Mouse (Mus musculus) heart, embryonic 15.5 days (tissue): ENCODE data around the gene Gm49711. TPM values are rescaled to one million over a fixed set of nuclear protein-coding genes. Genes with fewer than 3 reads are reported as not detected.

Experiments
- ATAC-seq: fragments of 200-750 bp; cut with Nextera tagmentation; replicated peaks from 2 replicates; pipeline ENCODE4 v1.8.0; 2017; ENCODE audit warnings: low read depth, moderate TSS enrichment; ENCODE audit not compliant: insufficient number of reproducible peaks, insufficient read depth, low FRiP score
- H3K27ac ChIP-seq: fragments of 300-500 bp; sonication (generic); 2 replicates; pipeline ENCODE4 v1.5.1; 2015; ENCODE audit warnings: mild to moderate bottlenecking, inconsistent platforms
- H3K27me3 ChIP-seq: fragments of 300-500 bp; sonication (generic); 2 replicates; pipeline ENCODE4 v1.6.1; 2015; ENCODE audit warnings: inconsistent platforms
- H3K36me3 ChIP-seq: fragments of 300-500 bp; sonication (generic); 2 replicates; pipeline ENCODE4 v1.6.1; 2015; ENCODE audit warnings: mild to moderate bottlenecking, inconsistent platforms
- H3K4me1 ChIP-seq: fragments of 300-500 bp; sonication (generic); replicated peaks from 2 replicates; pipeline ENCODE4 v1.6.1; 2015; ENCODE audit warnings: inconsistent platforms
- H3K4me2 ChIP-seq: fragments of 300-500 bp; sonication (generic); 2 replicates; pipeline ENCODE4 v1.6.1; 2015; ENCODE audit warnings: inconsistent platforms, mild to moderate bottlenecking, moderate library complexity
- H3K4me3 ChIP-seq: fragments of 300-500 bp; sonication (generic); 2 replicates; pipeline ENCODE4 v1.5.1; 2015; ENCODE audit warnings: mild to moderate bottlenecking, inconsistent platforms
- H3K9ac ChIP-seq: fragments of 300-500 bp; sonication (generic); 2 replicates; pipeline ENCODE4 v1.6.1; 2015; ENCODE audit warnings: mild to moderate bottlenecking, inconsistent platforms
- H3K9me3 ChIP-seq: fragments of 300-500 bp; sonication (generic); replicated peaks from 2 replicates; pipeline ENCODE4 v1.6.1; 2016; ENCODE audit warnings: inconsistent platforms
- WGBS: fragments of 180-500 bp; shearing (Covaris S2); methylation state at CpG from one replicate; pipeline ENCODE4 v1.1.7; 2015; ENCODE audit warnings: mixed read lengths; 5-methylcytosine and 5-hydroxymethylcytosine counted together
- polyA plus RNA-seq: library from polyadenylated mRNA; unstranded; fragments of >200 nt; fragmentation: Nextera tagmentation; extraction: Ambion mirVana; gene quantifications from 2 replicates; pipeline ENCODE4 v1.2.1, GENCODE M21; 2015

Gene Gm49711
- polyA plus RNA-seq: 0.25 TPM in 1 of 2 replicates, not detected in the other

DNA sequence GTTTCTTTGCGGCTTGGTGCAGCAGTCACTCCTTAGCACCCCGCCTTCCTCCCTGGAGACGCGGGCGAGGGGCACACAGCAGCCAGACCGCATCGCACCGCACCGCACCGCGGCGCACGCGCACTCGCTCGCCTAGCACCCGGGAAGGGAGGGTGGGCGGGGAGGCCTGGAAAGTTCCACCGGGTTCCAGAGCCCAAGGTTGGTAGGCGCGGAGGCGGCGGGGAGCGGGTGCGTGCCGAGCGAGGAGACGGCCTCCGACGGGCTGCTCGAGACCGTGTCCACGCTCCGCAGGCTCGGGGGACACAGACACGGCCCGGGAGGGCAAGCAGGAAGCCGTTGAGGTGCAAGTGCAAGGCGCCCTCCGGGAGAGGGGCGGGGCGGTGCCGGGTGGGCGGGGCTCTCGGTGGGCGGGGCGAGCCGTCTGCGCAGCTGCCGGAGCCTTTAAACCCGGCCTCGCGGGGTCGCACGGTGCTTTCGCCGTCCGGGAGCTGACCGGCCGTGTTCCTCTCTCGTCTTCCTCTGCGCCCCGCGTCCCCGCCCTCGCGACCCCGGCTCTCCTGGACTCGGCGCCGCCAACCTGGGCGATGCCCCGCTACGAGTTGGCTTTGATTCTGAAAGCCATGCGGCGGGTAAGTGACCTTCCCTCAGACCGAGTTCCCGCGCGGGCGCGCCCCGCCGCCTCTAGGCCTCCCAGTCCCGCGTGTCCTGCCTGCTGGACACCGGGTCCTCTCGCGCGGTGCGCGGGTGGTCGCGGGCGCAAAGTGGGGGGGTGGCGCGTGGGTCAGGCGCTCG is at the start of gene Gm49711, which contains the start of the genes Mrps6 and Slc5a3:
TSS of gene Gm49711 (plus strand) at position 465 of the 792 bp plus-strand sequence.
TSS of gene Mrps6 (plus strand) at position 419 of the 792 bp plus-strand sequence.
TSS of gene Slc5a3 (plus strand) at position 471 of the 792 bp plus-strand sequence.
- under 1% methylated on average over 84 of the region's 99 CpGs for WGBS
- H3K4me1 ChIP-seq: peaks cover 24% of the 10 kb centered on the region
- peak; percentile 94 for ATAC-seq
- peak within 1 kb of the TSS; percentile 86 for H3K27ac ChIP-seq
- H3K36me3 ChIP-seq: peaks cover 15% of the 10 kb centered on the region
- H3K4me3 ChIP-seq: peak within 1 kb of the TSS; percentile 89
- no peaks in the 10 kb centered on the region for H3K9me3 ChIP-seq
- H3K27me3 ChIP-seq: no peaks in the 10 kb centered on the region
- H3K4me2 ChIP-seq: peak within 1 kb of the TSS; percentile 89
- peak within 1 kb of the TSS; percentile 82 for H3K9ac ChIP-seq

DNA sequence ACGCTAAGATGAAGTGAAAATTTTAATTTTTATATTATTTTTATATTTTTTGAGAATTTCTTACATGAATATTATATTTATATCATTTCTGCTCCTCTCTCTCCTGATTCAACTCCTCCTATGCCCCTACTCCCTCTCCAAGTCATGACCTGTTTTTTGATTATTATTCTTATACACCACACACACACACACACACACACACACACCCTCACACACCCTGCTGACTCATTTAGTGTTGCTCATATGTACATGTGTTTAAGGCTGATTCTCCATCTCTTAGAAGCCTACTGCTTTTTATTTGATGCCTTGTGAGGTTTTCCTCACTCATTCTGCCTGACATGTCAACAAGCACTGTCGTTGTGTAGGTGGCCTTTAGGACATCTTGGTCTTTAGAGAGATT is 48.5 kb upstream of the Gm49711 start:
- no peak overlapping the region for H3K27ac ChIP-seq
- H3K4me3 ChIP-seq: no peak overlapping the region
- no peaks in the 10 kb centered on the region for H3K27me3 ChIP-seq
- no peak overlapping the region for H3K4me2 ChIP-seq
- 91% methylated on average over 2 of the region's 2 CpGs for WGBS
- no peaks in the 10 kb centered on the region for H3K9me3 ChIP-seq
- H3K36me3 ChIP-seq: no peaks in the 10 kb centered on the region
- H3K9ac ChIP-seq: no peak overlapping the region
- no peaks in the 10 kb centered on the region for H3K4me1 ChIP-seq
- no peak for ATAC-seq

- H3K4me2 ChIP-seq: no peak overlapping the region
- H3K4me1 ChIP-seq: peaks cover 8% of the 10 kb centered on the region
- H3K27ac ChIP-seq: no peak overlapping the region
- WGBS: 78% methylated on average over 8 of the region's 8 CpGs
- no peak overlapping the region for H3K9ac ChIP-seq
- H3K36me3 ChIP-seq: no peaks in the 10 kb centered on the region
- no peaks in the 10 kb centered on the region for H3K27me3 ChIP-seq
- H3K4me3 ChIP-seq: no peak overlapping the region
- no peak for ATAC-seq
- H3K9me3 ChIP-seq: no peaks in the 10 kb centered on the region
Observed at GRCm38 (mm10) chr16:92016792-92017191, 41.3 kb upstream of the Gm49711 start.

DNA sequence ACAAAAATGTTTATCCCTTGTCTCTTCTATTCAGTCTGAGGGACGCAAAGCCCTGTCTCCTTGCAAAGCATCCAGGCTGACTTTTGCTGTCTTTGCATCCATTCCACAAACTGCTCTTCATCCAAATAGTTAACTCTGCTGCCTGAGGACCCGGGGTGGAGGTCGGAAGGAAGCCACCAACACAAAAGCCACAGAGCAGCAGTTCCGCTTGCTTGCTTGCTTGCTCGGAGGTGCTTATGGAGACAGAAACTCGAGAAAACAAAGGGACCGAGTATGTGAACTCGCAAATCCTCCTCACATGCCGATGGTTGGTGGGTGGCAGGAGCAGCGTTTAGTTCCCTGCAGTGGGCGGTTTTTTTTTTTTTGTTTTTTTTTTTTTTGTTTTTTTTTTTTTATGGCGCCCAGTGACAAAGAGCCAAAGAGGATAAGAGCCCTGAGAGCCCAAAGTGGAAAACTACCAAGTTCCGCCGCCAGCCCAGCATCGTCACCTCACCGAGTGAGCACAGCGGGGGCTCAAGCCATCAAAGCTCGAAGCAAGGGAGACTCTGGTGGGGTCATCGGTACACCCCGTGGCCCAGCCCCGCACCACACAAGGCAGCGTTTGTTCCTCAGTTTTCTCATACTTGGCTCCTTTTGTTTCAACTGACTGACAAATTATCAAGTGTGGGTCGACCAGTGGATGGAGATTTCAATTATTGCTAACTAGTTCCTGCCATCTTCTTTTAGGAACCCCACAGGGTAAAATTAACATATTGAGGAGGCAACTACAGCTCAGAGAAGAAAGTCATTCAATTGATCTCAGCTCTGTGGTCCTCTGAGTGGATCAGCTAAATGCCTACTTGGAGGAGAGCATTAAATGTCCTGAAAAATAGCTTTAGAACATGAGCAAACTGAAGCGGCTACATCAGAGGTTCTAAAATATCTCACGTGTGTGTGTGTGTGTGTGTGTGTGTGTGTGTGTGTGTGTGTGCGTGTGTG is 38.7 kb upstream of the Gm49711 start:
- Histone ChIP-seq H3K4me2 (peak overlapping the region; percentile 66), H3K9ac (peak overlapping the region; percentile 29), H3K36me3 (no peaks in the 10 kb centered on the region), H3K27ac (peak overlapping the region; percentile 61), H3K9me3 (no peaks in the 10 kb centered on the region), H3K4me3 (peak overlapping the region; percentile 44), H3K27me3 (no peaks in the 10 kb centered on the region), H3K4me1 (peaks cover 25% of the 10 kb centered on the region)
- ATAC-seq: peak; percentile 40
- WGBS: 7% methylated on average over 26 of the region's 26 CpGs

- Histone ChIP-seq H3K9ac (no peak overlapping the region), H3K4me1 (peaks cover 25% of the 10 kb centered on the region), H3K4me3 (no peak overlapping the region), H3K9me3 (no peaks in the 10 kb centered on the region), H3K4me2 (no peak overlapping the region), H3K27me3 (no peaks in the 10 kb centered on the region), H3K36me3 (no peaks in the 10 kb centered on the region), H3K27ac (no peak overlapping the region)
- WGBS: 72% methylated on average over 12 of the region's 12 CpGs
- ATAC-seq: no peak; the same call in 1 of the 2 replicates
Observed at GRCm38 (mm10) chr16:92021656-92022400, 36.3 kb upstream of the Gm49711 start.

DNA sequence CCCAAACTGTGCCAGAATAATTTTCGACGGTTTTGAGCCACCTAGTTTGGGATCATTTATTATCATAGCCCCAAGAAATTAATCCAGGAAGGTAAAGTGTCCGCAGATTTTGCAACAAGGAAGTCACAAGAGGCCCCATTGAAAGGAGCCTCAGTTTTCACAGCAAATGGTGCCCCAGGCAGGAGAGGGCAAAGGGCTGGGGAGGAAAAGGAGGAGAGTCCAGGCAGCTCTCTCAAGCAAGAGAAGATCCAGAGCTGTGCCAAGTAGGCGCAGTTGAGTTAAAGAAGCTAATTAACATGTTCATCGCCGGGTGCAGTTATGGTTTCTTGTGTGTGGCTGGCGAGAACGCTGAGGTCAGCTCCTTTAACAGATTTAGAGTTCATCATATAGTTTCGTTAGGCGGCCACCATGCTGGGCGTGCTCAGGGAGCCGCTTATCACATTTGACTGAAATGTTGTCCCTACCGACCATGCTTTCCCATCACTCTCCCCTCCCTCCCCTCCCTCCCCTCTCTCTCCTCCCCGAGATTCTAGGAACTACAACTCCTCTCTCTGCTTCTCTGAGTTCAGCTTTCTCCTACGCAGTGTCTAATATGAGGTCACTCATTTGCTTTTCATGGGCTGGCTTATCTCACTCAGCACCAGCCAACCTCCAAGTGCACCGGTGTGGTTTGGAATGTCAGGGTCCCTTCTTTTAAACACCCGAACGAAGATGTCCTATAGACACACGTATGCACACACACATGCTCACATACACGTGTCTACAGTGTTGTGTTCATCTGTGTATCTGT is 35.4 kb upstream of the Gm49711 start:
- Histone ChIP-seq H3K36me3 (no peaks in the 10 kb centered on the region), H3K4me3 (no peak overlapping the region), H3K4me2 (peak overlapping the region; percentile 29; the same call in 1 of the 2 replicates), H3K9ac (no peak overlapping the region), H3K4me1 (peaks cover 25% of the 10 kb centered on the region), H3K9me3 (no peaks in the 10 kb centered on the region), H3K27me3 (no peaks in the 10 kb centered on the region), H3K27ac (0 out of 2 replicates have a peak overlapping the region, but pooled peaks have one; percentile 32)
- ATAC-seq: no peak
- 39% methylated on average over 20 of the region's 20 CpGs for WGBS

GRCm38 (mm10) chr16:92033286-92033685 is 24.8 kb upstream of the Gm49711 start:
- no peaks in the 10 kb centered on the region for H3K27me3 ChIP-seq
- WGBS: 75% methylated on average over 3 of the region's 3 CpGs
- no peak overlapping the region for H3K4me2 ChIP-seq
- H3K9me3 ChIP-seq: no peaks in the 10 kb centered on the region
- 0 out of 2 replicates have a peak, but pooled peaks cover 2% of the 10 kb centered on the region for H3K4me1 ChIP-seq
- H3K4me3 ChIP-seq: no peak overlapping the region
- no peaks in the 10 kb centered on the region for H3K36me3 ChIP-seq
- no peak overlapping the region for H3K9ac ChIP-seq
- no peak overlapping the region for H3K27ac ChIP-seq
- no peak for ATAC-seq

DNA sequence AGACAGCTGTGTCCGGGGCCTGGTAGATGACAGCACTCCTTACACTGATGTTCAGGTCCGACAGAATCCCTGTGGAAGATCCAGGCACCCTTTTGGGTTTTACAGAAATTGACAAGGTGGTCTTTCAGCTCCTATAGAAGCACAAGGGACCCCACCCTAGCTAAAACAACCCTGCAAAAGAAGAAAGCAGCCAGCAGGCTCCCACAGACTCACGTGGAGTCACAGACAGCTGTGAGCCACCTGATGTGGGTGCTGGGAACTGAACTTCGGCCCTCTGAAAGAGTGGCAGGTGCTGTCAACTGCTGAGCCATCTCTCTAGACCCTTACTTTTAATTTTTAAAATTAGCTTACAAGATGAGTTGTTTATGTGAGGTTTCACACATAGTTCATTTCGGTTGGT is 23.4 kb upstream of the Gm49711 start:
- no peak overlapping the region for H3K9ac ChIP-seq
- 77% methylated on average over 5 of the region's 5 CpGs for WGBS
- H3K4me1 ChIP-seq: no peaks in the 10 kb centered on the region

GRCm38 (mm10) chr16:92036701-92037100 is 21.4 kb upstream of the Gm49711 start:
- H3K27ac ChIP-seq: no peak overlapping the region
- no peak overlapping the region for H3K4me2 ChIP-seq
- no peaks in the 10 kb centered on the region for H3K9me3 ChIP-seq
- no peaks in the 10 kb centered on the region for H3K27me3 ChIP-seq
- no peak for ATAC-seq
- no peaks in the 10 kb centered on the region for H3K4me1 ChIP-seq
- H3K36me3 ChIP-seq: no peaks in the 10 kb centered on the region
- WGBS: 56% methylated on average over 8 of the region's 8 CpGs
- H3K4me3 ChIP-seq: no peak overlapping the region
- no peak overlapping the region for H3K9ac ChIP-seq

More for the DNA sequence above, 23.4 kb upstream of the Gm49711 start:
- H3K4me3 ChIP-seq: no peak overlapping the region
- ATAC-seq: no peak
- H3K36me3 ChIP-seq: no peaks in the 10 kb centered on the region
- no peaks in the 10 kb centered on the region for H3K9me3 ChIP-seq
- no peak overlapping the region for H3K4me2 ChIP-seq
- no peak overlapping the region for H3K27ac ChIP-seq
- H3K27me3 ChIP-seq: no peaks in the 10 kb centered on the region
